Mouse (Mus musculus) left cerebral cortex, postnatal 10 days (tissue): ENCODE data around the gene Gm2022. TPM values are rescaled to one million over a fixed set of nuclear protein-coding genes. Genes with fewer than 3 reads are reported as not detected.
"Not testable (repeated sequence)": the region's sequence is repeated elsewhere in the genome, so short reads cannot be mapped to it uniquely, and the experiment has no call there.

Experiments used
- DNase-seq, 2 experiments: peaks; one replicate each; pipeline ENCODE4 v3.0.0; 2021 to 2022; ENCODE audit warnings: low spot score in 2 of 2, mixed read lengths in 1 of 2; ENCODE audit errors: extremely low spot score in 1 of 2
- intact Hi-C: fragments of 180-260 bp; cut with DNase I; formaldehyde crosslinking; loops from one replicate; pipeline ENCODE4 v1.15.1; 2025
- total RNA-seq, 2 experiments: library from RNA; stranded (reverse); gene quantifications; 2 replicates each; pipeline ENCODE4 v1.2.3; 2021

Gm2022 gene
- not detected for total RNA-seq

DNA sequence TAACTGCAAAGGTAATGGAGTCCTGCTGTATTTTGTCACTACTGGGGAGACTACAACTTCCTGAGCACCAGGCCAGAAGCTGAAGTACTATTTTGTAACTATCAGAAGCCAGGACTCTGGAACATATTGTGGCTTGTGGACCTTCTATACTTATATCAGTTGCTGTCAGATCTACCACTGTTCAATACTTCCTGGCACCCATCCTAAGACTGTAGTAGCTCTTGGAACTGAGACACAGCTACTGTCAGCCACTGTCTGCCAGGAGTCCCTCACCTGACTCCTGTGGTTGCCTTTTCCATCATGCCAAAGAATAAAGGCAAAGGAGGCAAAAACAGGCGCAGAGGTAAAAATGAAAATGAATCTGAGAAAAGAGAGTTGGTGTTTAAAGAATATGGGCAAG, at the start of gene Gm2022:
Gm2022 (plus strand) TSS at position 301 of the 400 bp plus-strand sequence.
- DNase-seq, intact Hi-C loops: not testable (repeated sequence)

GRCm38 (mm10) chr12:87850657-87851056, 44.5 kb upstream of the Gm2022 start:
- DNase-seq, intact Hi-C loops: not testable (repeated sequence)

DNA sequence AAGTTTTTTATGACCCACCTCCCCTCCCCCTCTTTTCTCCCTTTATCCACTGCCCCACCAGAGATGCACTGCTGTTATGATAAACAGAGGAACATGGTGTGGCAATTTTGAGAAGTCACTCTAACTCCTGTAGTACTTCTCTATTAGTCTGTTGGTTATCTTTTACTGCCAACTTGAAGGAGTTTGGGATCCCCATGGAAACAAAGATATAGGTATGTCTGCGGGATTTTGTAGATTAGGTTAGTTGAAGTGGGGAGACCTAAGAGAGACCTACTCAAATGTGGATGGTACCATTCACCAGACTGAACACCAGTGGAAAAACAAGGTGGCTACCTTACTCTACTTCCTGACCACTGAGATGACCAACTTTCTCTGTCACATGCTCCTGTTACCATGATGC, 39.1 kb upstream of the Gm2022 start:
- intact Hi-C loops, DNase-seq: not testable (repeated sequence)

DNA sequence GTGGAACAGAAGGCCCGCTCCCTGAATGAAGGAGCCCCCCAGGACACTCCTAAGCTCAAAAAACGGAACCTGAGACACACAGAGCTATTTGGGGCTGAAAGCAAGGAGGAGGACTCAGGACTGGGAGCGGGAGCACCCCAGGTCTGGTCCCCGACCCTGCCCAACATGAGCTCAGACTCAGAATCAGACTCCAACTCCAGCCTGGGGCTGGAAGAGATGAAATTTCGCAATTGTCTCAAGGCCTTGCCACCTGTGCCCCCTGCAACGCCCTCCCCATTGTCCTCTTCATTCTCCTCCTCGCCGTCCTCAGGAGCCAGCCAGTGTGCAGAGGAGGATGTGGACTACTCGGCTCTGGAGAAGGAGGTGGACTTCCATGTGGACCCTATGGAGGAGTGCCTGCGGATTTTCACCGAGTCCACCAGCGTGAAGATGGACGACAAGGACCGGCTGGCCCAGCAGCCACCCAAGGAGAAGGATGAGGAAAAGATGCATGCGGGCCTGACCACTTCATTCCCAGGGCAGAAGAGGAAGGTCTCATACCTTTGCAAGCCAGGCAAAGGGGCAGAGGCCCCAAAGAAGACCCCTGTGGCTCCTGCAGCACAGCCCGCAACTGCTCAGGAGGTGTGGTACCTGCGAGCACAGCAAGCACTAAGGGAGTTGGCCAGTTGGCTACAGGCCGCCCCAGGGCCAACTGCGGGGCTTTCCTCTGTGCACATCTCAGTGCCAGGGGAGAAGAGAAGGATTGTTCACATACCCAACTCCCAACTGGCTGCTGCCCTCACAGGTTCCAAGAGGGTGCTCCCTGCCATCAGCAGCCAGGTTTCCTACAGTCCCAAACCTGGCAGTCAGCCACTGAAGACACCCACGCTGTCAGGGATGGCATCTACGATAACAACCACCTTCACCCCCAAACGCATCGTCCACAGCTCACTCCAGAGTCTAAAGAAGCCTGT, 33.2 kb upstream of the Gm2022 start:
- intact Hi-C loops = not testable (repeated sequence)
- peak in 1 of 2 experiments; percentile 49 for DNase-seq

DNA sequence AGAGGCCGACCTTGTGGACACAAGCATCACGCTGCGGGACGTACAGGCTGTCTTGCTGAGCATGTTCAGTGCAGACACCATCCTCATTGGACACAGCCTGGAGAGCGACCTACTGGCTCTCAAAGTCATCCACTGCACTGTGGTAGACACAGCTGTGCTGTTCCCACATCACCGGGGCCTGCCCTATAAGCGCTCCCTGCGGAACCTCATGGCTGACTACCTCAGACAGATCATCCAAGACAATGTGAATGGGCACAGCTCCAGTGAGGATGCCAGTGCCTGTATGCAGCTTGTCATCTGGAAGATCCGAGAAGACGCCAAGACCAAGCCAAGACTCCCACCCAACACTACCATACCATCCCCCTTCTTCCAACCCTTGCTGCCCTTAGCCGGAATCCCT, 31.5 kb upstream of the Gm2022 start:
- intact Hi-C loops = not testable (repeated sequence)
- peak in 1 of 2 experiments; percentile 19 for DNase-seq

DNA sequence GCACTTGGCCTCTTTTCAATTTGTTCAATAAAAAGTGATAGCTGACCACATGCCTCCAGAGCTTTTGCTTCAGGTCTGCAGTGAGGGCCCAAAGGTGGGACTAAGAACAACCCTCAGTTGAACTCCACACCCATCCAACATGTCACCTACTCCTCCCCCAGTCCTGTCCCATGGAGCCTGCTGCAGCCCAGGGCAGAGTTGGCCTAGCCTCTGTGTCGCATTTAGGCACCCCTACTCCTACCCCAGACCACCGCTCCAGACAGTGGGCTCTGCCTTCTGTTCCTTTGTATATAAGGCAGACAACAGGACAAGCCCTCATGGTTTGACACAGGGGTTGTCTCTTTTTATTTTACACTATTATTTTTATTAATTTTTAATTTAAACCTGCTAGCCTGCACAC, 31.1 kb upstream of the Gm2022 start:
- intact Hi-C loops, DNase-seq: not testable (repeated sequence)

- DNase-seq, intact Hi-C loops: not testable (repeated sequence)
These were observed 21.4 kb upstream of the Gm2022 start, which contains the start of gene Gm2016 for GRCm38 (mm10) chr12:87873772-87874171. Gene Gm2016 (plus strand): TSS chr12:87874072.

- intact Hi-C loops, DNase-seq: not testable (repeated sequence)
These were observed 24.6 kb downstream of the Gm2022 start, which contains the start of gene Gm2035 for GRCm38 (mm10) chr12:87919721-87920120. Gene Gm2035 (minus strand): TSS chr12:87919857.

Other genes with a start within 250 kb of the Gm2022 start
- not detected for gene Gm21319, start 119.6 kb upstream of the Gm2022 start, total RNA-seq
- gene Gm21936, start 99.9 kb upstream of the Gm2022 start, total RNA-seq = not detected
- gene BB287469, start 78.8 kb upstream of the Gm2022 start, total RNA-seq = not detected
- not detected for gene Gm2001, start 53.0 kb upstream of the Gm2022 start, total RNA-seq
- not detected for gene Gm2016, start 21.3 kb upstream of the Gm2022 start, total RNA-seq
- gene Gm2035, start 24.5 kb downstream of the Gm2022 start, total RNA-seq = not detected
- gene Gm2042, start 58.7 kb downstream of the Gm2022 start, total RNA-seq = not detected
- not detected for gene Gm2075, start 116.5 kb downstream of the Gm2022 start, total RNA-seq
- not detected for gene Gm6803, start 123.4 kb downstream of the Gm2022 start, total RNA-seq
- gene Gm2056, start 131.6 kb downstream of the Gm2022 start, total RNA-seq = not detected
- gene Gm16368, start 188.3 kb downstream of the Gm2022 start, total RNA-seq = not detected